Mouse (Mus musculus) liver, embryonic 14.5 days (tissue): Measurements from ENCODE around the gene Mtmr6. TPM values are rescaled to one million over a fixed set of nuclear protein-coding genes. Genes with fewer than 3 reads are reported as not detected.
"Not testable (repeated sequence)": the region's sequence is repeated elsewhere in the genome, so short reads cannot be mapped to it uniquely, and the experiment has no call there.

Experiments
- ATAC-seq: fragments of 200-750 bp; cut with Nextera tagmentation; 2 replicates; pipeline ENCODE4 v1.8.0; 2017; ENCODE audit warnings: moderate number of reproducible peaks, mild to moderate bottlenecking, moderate library complexity; ENCODE audit not compliant: insufficient read depth
- DNase-seq, 3 experiments: peaks; one replicate each; pipeline ENCODE4 v3.0.0-alpha.2; 2012 to 2013; ENCODE audit warnings: low read depth in 3 of 3, low spot score in 3 of 3
- H3K27ac ChIP-seq: fragments of 300-500 bp; sonication (generic); 2 replicates; pipeline ENCODE4 v1.5.1; 2014; ENCODE audit warnings: moderate library complexity, mild to moderate bottlenecking, control low read depth, inconsistent platforms
- H3K27me3 ChIP-seq: fragments of 300-500 bp; sonication (generic); 2 replicates; pipeline ENCODE4 v1.6.1; 2014; ENCODE audit warnings: mild to moderate bottlenecking, low read length, moderate library complexity; ENCODE audit not compliant: control insufficient read depth, insufficient read depth
- H3K36me3 ChIP-seq: fragments of 300-500 bp; sonication (generic); replicated peaks from 2 replicates; pipeline ENCODE4 v1.6.1; 2014; ENCODE audit warnings: low read depth; ENCODE audit not compliant: control insufficient read depth, insufficient read depth
- H3K4me1 ChIP-seq, 2 experiments: fragments of 200-500 bp in 1 of 2; fragments of 300-500 bp in 1 of 2; sonication (generic) in 1 of 2; replicated peaks; 2 replicates each; pipeline ENCODE4 v1.6.1; 2012 to 2014; ENCODE audit warnings: antibody characterized with exemption in 1 of 2, inconsistent platforms in 1 of 2, low read length in 1 of 2; ENCODE audit not compliant: control insufficient read depth in 2 of 2, insufficient read depth in 2 of 2
- H3K4me2 ChIP-seq: fragments of 300-500 bp; sonication (generic); 2 replicates; pipeline ENCODE4 v1.6.1; 2014; ENCODE audit warnings: low read depth, mild to moderate bottlenecking, control low read depth, moderate library complexity
- H3K4me3 ChIP-seq, 2 experiments: fragments of 200-500 bp in 1 of 2; fragments of 300-500 bp in 1 of 2; sonication (generic) in 1 of 2; 2 replicates each; pipeline ENCODE4 v1.5.1; 2012 to 2014; ENCODE audit warnings: low read depth in 2 of 2, low read length in 2 of 2, mild to moderate bottlenecking in 2 of 2, control low read depth in 1 of 2, inconsistent platforms in 1 of 2, moderate library complexity in 1 of 2; ENCODE audit not compliant: insufficient read depth in 1 of 2
- H3K9ac ChIP-seq: fragments of 300-500 bp; sonication (generic); replicated peaks from 2 replicates; pipeline ENCODE4 v1.6.1; 2014; ENCODE audit warnings: mild to moderate bottlenecking, control low read depth, moderate library complexity
- H3K9me3 ChIP-seq: fragments of 300-500 bp; sonication (generic); 2 replicates; pipeline ENCODE4 v1.6.1; 2016; ENCODE audit warnings: low read length, mixed read lengths; ENCODE audit not compliant: control insufficient read depth
- CTCF ChIP-seq: IDR thresholded peaks from 2 replicates; pipeline ENCODE4 v1.5.1; 2016; ENCODE audit warnings: antibody characterized with exemption, low read depth, control low read depth
- EP300 ChIP-seq: IDR thresholded peaks from 2 replicates; pipeline ENCODE4 v1.6.1; 2016; ENCODE audit warnings: antibody characterized with exemption, low read depth
- whole genome bisulfite sequencing: fragments of 180-500 bp; shearing (Covaris S2); extraction: QIAGEN DNeasy Blood & Tissue Kit; methylation state at CpG from one replicate; pipeline ENCODE4 v1.1.7; 2014; ENCODE audit not compliant: insufficient replicate concordance; 5-methylcytosine and 5-hydroxymethylcytosine counted together
- polyA plus RNA-seq, 2 experiments: library from polyadenylated mRNA; depleted of rRNA in 1 of 2; stranded (reverse) in 1 of 2; unstranded in 1 of 2; fragments of >200 nt; fragmentation: Nextera tagmentation in 1 of 2; extraction: Ambion mirVana in 1 of 2; gene quantifications; 2 replicates each; pipeline versions ENCODE4 v1.2.1 to v1.2.3; 2012 to 2014

The Mtmr6 gene
- polyA plus RNA-seq, 2 experiments, result 7.8 to 13.4 TPM

- TF ChIP-seq CTCF, result peak; percentile 19; the same call in 1 of the 2 replicates
- no peak for TF ChIP-seq EP300
- Histone ChIP-seq H3K4me1 (no peaks in the 10 kb centered on the region), H3K36me3 (0 out of 2 replicates have a peak, but pooled peaks cover under 1% of the 10 kb centered on the region), H3K9me3 (no peaks in the 10 kb centered on the region), H3K27ac (no peak overlapping the region), H3K4me3 (no peak overlapping the region), H3K9ac (no peak overlapping the region), H3K4me2 (no peak overlapping the region), H3K27me3 (no peaks in the 10 kb centered on the region)
- WGBS, result 45% methylated on average over 6 of the region's 6 CpGs
- ATAC-seq (no peak), DNase-seq (no peak)
These were observed 43.1 kb downstream of the Mtmr6 start for GRCm38 (mm10) chr14:60308113-60308512.

- Histone ChIP-seq H3K4me3 (no peak overlapping the region), H3K36me3 (no peaks in the 10 kb centered on the region), H3K4me2 (no peak overlapping the region), H3K9me3 (no peaks in the 10 kb centered on the region), H3K4me1 (no peaks in the 10 kb centered on the region), H3K27ac (no peak overlapping the region), H3K9ac (no peak overlapping the region), H3K27me3 (no peaks in the 10 kb centered on the region)
- WGBS, result 67% methylated on average over 4 of the region's 4 CpGs
- no peak for TF ChIP-seq CTCF
- TF ChIP-seq EP300, result no peak
- no peak for DNase-seq
- ATAC-seq, result no peak
These were observed 45.7 kb downstream of the Mtmr6 start for GRCm38 (mm10) chr14:60310691-60311090.

- no peak for DNase-seq
- 68% methylated on average over 1 of the region's 1 CpGs for WGBS
- H3K36me3 ChIP-seq, result no peaks in the 10 kb centered on the region
- no peak overlapping the region for H3K4me3 ChIP-seq
- no peak overlapping the region for H3K9ac ChIP-seq
- no peaks in the 10 kb centered on the region for H3K27me3 ChIP-seq
- ATAC-seq, result no peak
- H3K9me3 ChIP-seq, result no peaks in the 10 kb centered on the region
- H3K4me2 ChIP-seq, result no peak overlapping the region
- no peak overlapping the region for H3K27ac ChIP-seq
- H3K4me1 ChIP-seq, result no peaks in the 10 kb centered on the region
- TF ChIP-seq EP300, result no peak
- no peak for TF ChIP-seq CTCF
These were observed 54.2 kb downstream of the Mtmr6 start for GRCm38 (mm10) chr14:60319231-60319630.

GRCm38 (mm10) chr14:60320813-60321212, 55.8 kb downstream of the Mtmr6 start:
- Histone ChIP-seq H3K36me3 (no peaks in the 10 kb centered on the region), H3K9ac (no peak overlapping the region), H3K27me3 (no peaks in the 10 kb centered on the region), H3K4me2 (no peak overlapping the region), H3K27ac (no peak overlapping the region), H3K4me3 (no peak overlapping the region), H3K4me1 (no peaks in the 10 kb centered on the region), H3K9me3 (no peaks in the 10 kb centered on the region)
- TF ChIP-seq EP300 (no peak), CTCF (no peak)
- 54% methylated on average over 3 of the region's 3 CpGs for WGBS
- DNase-seq (no peak), ATAC-seq (no peak)

GRCm38 (mm10) chr14:60340001-60340400, 75.0 kb downstream of the Mtmr6 start:
- H3K27ac ChIP-seq, H3K4me3 ChIP-seq, H3K27me3 ChIP-seq, H3K9ac ChIP-seq, H3K36me3 ChIP-seq, H3K9me3 ChIP-seq, H3K4me1 ChIP-seq, H3K4me2 ChIP-seq, ATAC-seq, DNase-seq: not testable (repeated sequence)
- WGBS, result 59% methylated on average over 5 of the region's 5 CpGs
